Mouse (Mus musculus) liver, postnatal 0 days (tissue): ENCODE results near the gene Ercc8.

Source experiments
- CTCF ChIP-seq: sonication (generic); IDR thresholded peaks from 2 replicates; pipeline ENCODE4 v1.5.1; 2016; ENCODE audit warnings: antibody characterized with exemption, low read depth
- EP300 ChIP-seq: IDR thresholded peaks from 2 replicates; pipeline ENCODE4 v1.6.1; 2016; ENCODE audit warnings: antibody characterized with exemption, low read depth, mild to moderate bottlenecking

- no peak for TF ChIP-seq CTCF
- TF ChIP-seq EP300: no peak
Observed at GRCm38 (mm10) chr13:108124096-108124495, 34.4 kb upstream of the Ercc8 start.
